In genomic region chr2:59583961-59584360, GRCm38 (mm10) we compare ENCODE assay signal across 15 mouse cellular contexts.
"Had no signal": no experiment of that assay in that cellular context is flagged by ENCODE, and none has a peak within 500 bp of the region (broad histone marks: within the 10 kb centered on the region; RNA-seq: fewer than 3 reads in every experiment).

No protein-coding gene starts in this region.

- H3K9me3 ChIP-seq: liver, embryonic 15.5 days; neural tube, embryonic 15.5 days had no signal

- H3K4me1 ChIP-seq: liver, embryonic 15.5 days; neural tube, embryonic 15.5 days had no signal

- H3K4me3 ChIP-seq: left cerebral cortex, adult 2 months; limb, embryonic 13.5 days; liver, embryonic 15.5 days; midbrain, embryonic 10.5 days; myocyte; neural tube, embryonic 15.5 days had no signal

- H3K4me2 ChIP-seq: limb, embryonic 13.5 days; liver, embryonic 15.5 days; neural tube, embryonic 15.5 days had no signal

- H3K9ac ChIP-seq: limb, embryonic 13.5 days; liver, embryonic 15.5 days; neural tube, embryonic 15.5 days had no signal

- H3K27me3 ChIP-seq: liver, embryonic 15.5 days; neural tube, embryonic 15.5 days had no signal

- ATAC-seq: lung, postnatal 0 days had no signal

- H3K27ac ChIP-seq: kidney, postnatal 0 days; left cerebral cortex, adult 2 months; limb, embryonic 13.5 days; liver, embryonic 15.5 days; midbrain, embryonic 10.5 days; neural tube, embryonic 15.5 days had no signal

- H3K36me3 ChIP-seq: limb, embryonic 13.5 days; liver, embryonic 15.5 days; midbrain, embryonic 10.5 days; neural tube, embryonic 15.5 days had no signal

- DNase-seq: kidney, adult 11 months; kidney, adult 9 months; kidney, postnatal 36 days; lung, adult 2 months; lung, postnatal 4 days; midbrain, embryonic 14.5 days; thymus, postnatal 36 days had no signal
